Mouse (Mus musculus): Measurements from ENCODE around the gene Cox4i2. TPM values are rescaled to one million over a fixed set of nuclear protein-coding genes. Genes with fewer than 3 reads are reported as not detected.

The Cox4i2 gene
- polyA plus RNA-seq, 1 experiment, result 0.32 TPM

- no peak for TF ChIP-seq CTCF (IDR thresholded peaks at IDR 0.05; ENCODE audit: control insufficient read depth, insufficient read depth, insufficient replicate concordance, low read depth, low read length)
- no peak for TF ChIP-seq POLR2A (IDR thresholded peaks at IDR 0.05; ENCODE audit: control insufficient read depth, low read depth, low read length)
- Histone ChIP-seq H3K4me1 (ENCODE audit: control insufficient read depth, insufficient read depth, low read length) (no peaks in the 10 kb centered on the region), H3K27me3 (ENCODE audit: control insufficient read depth, insufficient read depth, low read length) (no peaks in the 10 kb centered on the region), H3K36me3 (ENCODE audit: control insufficient read depth, insufficient read depth, low read length) (no peaks in the 10 kb centered on the region), H3K27ac (ENCODE audit: control insufficient read depth, insufficient read depth, low read depth, low read length) (no peak overlapping the region), H3K4me3 (ENCODE audit: control insufficient read depth, low read depth, low read length) (no peak overlapping the region)
Measured at GRCm38 (mm10) chr2:152716241-152716772, 37.7 kb upstream of the Cox4i2 start.

DNA sequence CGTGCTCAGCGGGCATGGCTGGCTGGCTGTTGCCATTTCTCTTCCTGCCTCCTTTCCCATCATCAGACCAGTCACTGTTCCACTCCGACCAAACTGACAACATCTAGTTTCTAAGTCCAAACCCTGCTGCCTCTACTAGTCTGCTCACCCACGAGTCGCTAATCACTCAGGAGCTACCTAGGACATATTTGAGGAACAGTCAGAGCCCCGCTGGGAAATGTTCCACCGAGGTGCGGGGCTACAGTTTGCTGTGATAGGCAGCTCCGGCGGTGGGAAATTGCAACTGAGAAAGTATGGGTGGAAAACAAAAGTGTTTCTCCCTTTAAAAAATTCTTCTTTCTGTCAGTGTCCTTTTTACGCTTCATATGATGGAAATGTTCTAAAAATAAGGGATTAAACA lies 36.3 kb upstream of the Cox4i2 start:
- no peaks in the 10 kb centered on the region for H3K36me3 ChIP-seq (ENCODE audit: control insufficient read depth, insufficient read depth, low read length)
- H3K27me3 ChIP-seq (ENCODE audit: control insufficient read depth, insufficient read depth, low read length), result no peaks in the 10 kb centered on the region
- no peaks in the 10 kb centered on the region for H3K4me1 ChIP-seq (ENCODE audit: control insufficient read depth, insufficient read depth, low read length)
- no peak overlapping the region for H3K4me3 ChIP-seq (ENCODE audit: control insufficient read depth, low read depth, low read length)
- TF ChIP-seq POLR2A (IDR thresholded peaks at IDR 0.05; ENCODE audit: control insufficient read depth, low read depth, low read length), result no peak
- TF ChIP-seq CTCF (IDR thresholded peaks at IDR 0.05; ENCODE audit: control insufficient read depth, insufficient read depth, insufficient replicate concordance, low read depth, low read length), result no peak
- H3K27ac ChIP-seq (ENCODE audit: control insufficient read depth, insufficient read depth, low read depth, low read length), result no peak overlapping the region

DNA sequence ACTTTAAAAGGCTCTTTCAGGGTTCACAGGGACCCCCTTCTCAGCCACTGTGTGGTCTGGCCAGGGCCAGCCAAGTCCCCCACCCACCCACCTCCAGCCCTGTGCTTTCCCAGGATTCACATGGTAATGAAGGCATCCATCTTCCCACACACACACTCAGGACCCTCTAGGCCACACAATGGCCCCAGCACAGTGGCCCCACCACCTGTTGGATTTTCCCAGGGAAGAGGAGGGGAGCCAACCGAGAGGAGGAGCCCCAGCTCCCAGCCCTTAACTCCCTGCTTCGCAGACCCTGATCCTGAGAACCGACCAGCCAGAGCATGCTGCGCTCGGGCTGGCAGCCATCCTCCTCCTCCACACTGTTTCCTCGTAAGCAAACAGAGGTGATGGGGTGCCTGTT lies 35.9 kb upstream of the Cox4i2 start:
- TF ChIP-seq CTCF (IDR thresholded peaks at IDR 0.05; ENCODE audit: control insufficient read depth, insufficient read depth, insufficient replicate concordance, low read depth, low read length), result no peak
- TF ChIP-seq POLR2A (IDR thresholded peaks at IDR 0.05; ENCODE audit: control insufficient read depth, low read depth, low read length), result no peak
- Histone ChIP-seq H3K36me3 (ENCODE audit: control insufficient read depth, insufficient read depth, low read length) (no peaks in the 10 kb centered on the region), H3K4me1 (ENCODE audit: control insufficient read depth, insufficient read depth, low read length) (no peaks in the 10 kb centered on the region), H3K27ac (ENCODE audit: control insufficient read depth, insufficient read depth, low read depth, low read length) (no peak overlapping the region), H3K4me3 (ENCODE audit: control insufficient read depth, low read depth, low read length) (no peak overlapping the region), H3K27me3 (ENCODE audit: control insufficient read depth, insufficient read depth, low read length) (no peaks in the 10 kb centered on the region)

- Histone ChIP-seq H3K4me1 (ENCODE audit: control insufficient read depth, insufficient read depth, low read length) (peaks cover 6% of the 10 kb centered on the region), H3K4me3 (ENCODE audit: control insufficient read depth, low read depth, low read length) (no peak overlapping the region), H3K27me3 (ENCODE audit: control insufficient read depth, insufficient read depth, low read length) (no peaks in the 10 kb centered on the region), H3K27ac (ENCODE audit: control insufficient read depth, insufficient read depth, low read depth, low read length) (no peak overlapping the region), H3K36me3 (ENCODE audit: control insufficient read depth, insufficient read depth, low read length) (no peaks in the 10 kb centered on the region)
- TF ChIP-seq CTCF (IDR thresholded peaks at IDR 0.05; ENCODE audit: control insufficient read depth, insufficient read depth, insufficient replicate concordance, low read depth, low read length), result no peak
- no peak for TF ChIP-seq POLR2A (IDR thresholded peaks at IDR 0.05; ENCODE audit: control insufficient read depth, low read depth, low read length)
Measured at GRCm38 (mm10) chr2:152723651-152724331, 30.2 kb upstream of the Cox4i2 start.

DNA sequence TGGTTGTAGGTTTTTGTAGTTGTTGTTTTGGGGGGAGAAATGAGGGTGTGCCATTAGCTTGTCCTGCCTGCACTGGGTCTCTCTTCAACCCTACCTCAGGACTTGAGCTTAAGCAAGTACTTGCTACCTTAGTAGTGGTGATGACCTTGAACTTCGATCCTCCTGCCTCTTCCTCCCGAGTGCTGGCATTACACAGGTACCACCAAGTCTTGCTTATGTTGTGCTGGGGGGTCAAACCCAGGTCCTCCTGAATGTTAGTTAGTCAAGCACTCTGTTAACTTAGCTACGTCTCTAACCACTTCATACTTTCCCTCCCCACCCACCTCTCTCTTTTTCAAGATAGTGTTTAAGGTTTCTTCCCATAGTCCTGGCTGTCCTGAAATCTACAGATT lies 29.6 kb upstream of the Cox4i2 start:
- Histone ChIP-seq H3K36me3 (ENCODE audit: control insufficient read depth, insufficient read depth, low read length) (no peaks in the 10 kb centered on the region), H3K27me3 (ENCODE audit: control insufficient read depth, insufficient read depth, low read length) (no peaks in the 10 kb centered on the region), H3K27ac (ENCODE audit: control insufficient read depth, insufficient read depth, low read depth, low read length) (no peak overlapping the region), H3K4me3 (ENCODE audit: control insufficient read depth, low read depth, low read length) (no peak overlapping the region), H3K4me1 (ENCODE audit: control insufficient read depth, insufficient read depth, low read length) (peaks cover 6% of the 10 kb centered on the region)
- TF ChIP-seq CTCF (IDR thresholded peaks at IDR 0.05; ENCODE audit: control insufficient read depth, insufficient read depth, insufficient replicate concordance, low read depth, low read length) (no peak), POLR2A (IDR thresholded peaks at IDR 0.05; ENCODE audit: control insufficient read depth, low read depth, low read length) (no peak)

DNA sequence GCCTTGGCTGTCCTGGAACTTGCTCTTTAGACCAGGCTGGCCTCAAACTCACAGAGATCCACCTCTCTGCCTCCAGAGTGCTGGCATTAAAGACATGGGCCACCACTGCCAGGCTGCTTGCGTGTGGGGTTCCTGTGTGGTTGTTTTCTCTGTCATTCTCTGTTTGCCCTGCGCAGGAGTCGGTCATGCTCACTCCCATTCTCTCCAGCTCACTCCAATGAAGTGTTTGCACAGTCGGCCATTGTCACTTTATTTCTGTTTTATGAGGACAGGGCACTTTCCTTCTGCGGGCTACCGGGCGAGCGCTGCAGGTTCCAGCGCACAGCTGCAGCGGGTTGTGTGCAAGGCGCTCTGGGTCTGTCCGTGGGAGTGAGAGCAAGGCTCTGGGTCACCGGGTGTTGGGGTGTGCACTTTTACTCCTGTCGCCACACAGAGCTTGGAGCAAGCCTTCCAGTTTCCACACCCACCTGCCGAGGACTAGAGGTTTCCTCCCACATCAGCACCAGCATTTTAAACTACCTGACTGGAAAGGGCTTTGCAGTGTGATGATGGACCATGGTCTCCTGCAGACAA lies 28.7 kb upstream of the Cox4i2 start:
- no peak overlapping the region for H3K27ac ChIP-seq (ENCODE audit: control insufficient read depth, insufficient read depth, low read depth, low read length)
- H3K36me3 ChIP-seq (ENCODE audit: control insufficient read depth, insufficient read depth, low read length), result no peaks in the 10 kb centered on the region
- no peaks in the 10 kb centered on the region for H3K27me3 ChIP-seq (ENCODE audit: control insufficient read depth, insufficient read depth, low read length)
- no peak for TF ChIP-seq POLR2A (IDR thresholded peaks at IDR 0.05; ENCODE audit: control insufficient read depth, low read depth, low read length)
- TF ChIP-seq CTCF (IDR thresholded peaks at IDR 0.05; ENCODE audit: control insufficient read depth, insufficient read depth, insufficient replicate concordance, low read depth, low read length), result no peak
- no peak overlapping the region for H3K4me3 ChIP-seq (ENCODE audit: control insufficient read depth, low read depth, low read length)
- peaks cover 13% of the 10 kb centered on the region for H3K4me1 ChIP-seq (ENCODE audit: control insufficient read depth, insufficient read depth, low read length)

GRCm38 (mm10) chr2:152726213-152726612 lies 27.8 kb upstream of the Cox4i2 start:
- Histone ChIP-seq H3K27me3 (ENCODE audit: control insufficient read depth, insufficient read depth, low read length) (no peaks in the 10 kb centered on the region), H3K27ac (ENCODE audit: control insufficient read depth, insufficient read depth, low read depth, low read length) (no peak overlapping the region), H3K36me3 (ENCODE audit: control insufficient read depth, insufficient read depth, low read length) (no peaks in the 10 kb centered on the region), H3K4me3 (ENCODE audit: control insufficient read depth, low read depth, low read length) (no peak overlapping the region), H3K4me1 (ENCODE audit: control insufficient read depth, insufficient read depth, low read length) (peaks cover 15% of the 10 kb centered on the region)
- no peak for TF ChIP-seq CTCF (IDR thresholded peaks at IDR 0.05; ENCODE audit: control insufficient read depth, insufficient read depth, insufficient replicate concordance, low read depth, low read length)
- TF ChIP-seq POLR2A (IDR thresholded peaks at IDR 0.05; ENCODE audit: control insufficient read depth, low read depth, low read length), result no peak
